Mouse (Mus musculus): ENCODE results near the gene Olfr1369-ps1.
"Not testable (repeated sequence)": the region's sequence is repeated elsewhere in the genome, so short reads cannot be mapped to it uniquely, and the experiment has no call there.

Gene Olfr1369-ps1

DNA sequence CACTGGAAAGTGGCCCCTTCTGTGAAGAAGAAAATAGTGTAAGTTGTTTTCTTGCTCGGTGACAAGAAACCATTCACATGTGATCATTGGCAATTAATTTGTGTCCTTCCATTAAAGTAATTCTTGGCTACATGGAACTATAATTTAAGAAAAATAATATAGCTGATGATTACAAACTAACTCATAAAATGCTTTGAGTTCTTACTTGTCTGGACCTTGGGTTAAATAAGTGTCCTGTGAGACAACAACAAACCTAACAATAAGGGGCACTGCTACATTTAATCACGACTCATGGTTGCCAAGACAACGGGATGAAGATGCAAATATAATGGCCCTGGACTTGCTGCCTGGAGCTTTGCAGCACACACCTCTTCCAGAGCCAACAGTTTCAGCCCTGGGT is at the start of gene Olfr1369-ps1:
Gene Olfr1369-ps1 (plus strand): TSS at position 301 of the 400 bp plus-strand sequence.
- not testable (repeated sequence) for DNase-seq (ENCODE audit: low spot score in 2 of 2)

DNA sequence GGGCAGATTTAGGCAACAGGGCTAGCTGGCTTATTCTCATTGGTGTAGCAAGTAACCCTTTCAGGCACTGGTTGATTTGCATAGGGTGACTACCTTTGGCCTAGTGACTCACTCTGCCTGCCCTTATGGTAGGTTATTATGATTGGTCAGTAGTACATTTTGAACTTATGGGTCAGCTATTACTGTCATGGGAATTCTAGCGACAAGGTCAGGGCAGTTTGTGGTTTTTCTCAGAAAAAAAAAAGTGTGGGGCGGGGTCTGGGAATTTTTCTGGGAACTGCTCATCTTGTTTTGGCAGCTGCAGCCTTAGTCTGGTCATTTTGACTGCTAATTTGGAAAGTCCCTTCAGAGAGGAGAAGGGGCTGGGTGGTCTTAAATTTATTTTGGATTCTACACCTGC is 45.3 kb upstream of the Olfr1369-ps1 start:
- DNase-seq (ENCODE audit: low spot score in 2 of 2): no peak

DNA sequence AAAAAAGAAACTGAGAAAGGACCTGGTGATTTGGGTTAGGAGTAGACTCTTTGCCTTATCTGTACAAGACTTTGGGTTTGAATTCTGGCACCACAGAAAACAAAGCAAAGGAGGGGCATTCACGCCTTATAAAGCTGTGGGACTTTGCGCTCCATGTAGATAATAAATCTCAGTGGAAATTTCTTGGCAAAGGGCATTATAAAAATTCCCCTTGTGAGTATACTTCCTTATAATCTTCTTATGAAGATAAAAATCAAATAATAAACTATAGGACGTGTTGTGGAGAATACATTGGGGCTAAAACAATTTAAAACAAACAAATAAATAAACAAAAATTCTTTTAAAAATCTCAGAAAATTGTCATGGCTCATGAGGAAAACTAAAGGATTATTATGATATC is 36.4 kb upstream of the Olfr1369-ps1 start, which contains the start of gene Olfr1370:
Gene Olfr1370 (minus strand): TSS at position 101 of the 400 bp plus-strand sequence.
- no peak for DNase-seq (ENCODE audit: low spot score in 2 of 2)

DNA sequence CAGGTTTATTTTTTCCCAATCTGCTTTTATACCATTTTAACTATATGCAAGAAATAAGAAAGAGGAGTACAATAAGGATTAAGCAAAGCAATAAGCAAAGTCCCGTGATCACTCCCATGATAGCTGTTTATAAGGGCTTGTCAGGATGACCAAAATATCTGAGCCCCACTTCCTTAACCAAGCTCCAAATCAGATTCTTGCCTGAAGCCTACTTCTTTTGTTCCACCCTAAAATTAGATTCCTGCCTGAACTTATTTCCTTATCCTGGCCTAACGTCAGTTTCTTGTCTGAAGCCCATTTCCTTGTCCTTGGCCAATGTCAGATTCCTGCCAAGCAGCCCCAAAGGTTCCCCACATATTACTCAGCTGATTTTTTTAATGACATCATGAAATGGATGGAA is 28.6 kb upstream of the Olfr1369-ps1 start:
- DNase-seq (ENCODE audit: low spot score in 2 of 2): no peak

DNA sequence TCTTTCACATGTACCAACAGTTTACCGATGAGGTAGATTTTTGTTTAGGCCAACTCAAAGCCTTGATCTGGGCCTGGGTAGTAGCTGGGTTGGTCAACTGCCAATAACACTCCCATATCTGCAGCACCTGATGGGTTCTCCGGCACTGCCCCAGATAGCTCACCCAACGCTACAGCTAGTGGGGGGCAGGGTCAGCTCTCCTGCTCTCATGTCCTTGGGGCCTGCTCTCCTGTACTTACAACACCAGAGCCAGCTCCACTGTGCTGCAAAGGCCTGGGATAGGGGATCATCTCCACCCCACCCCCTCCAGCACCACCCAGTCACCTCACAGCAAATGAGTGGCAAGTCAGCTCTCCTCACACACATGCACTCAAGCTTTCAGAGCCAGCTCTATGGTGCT is 1.5 kb upstream of the Olfr1369-ps1 start:
- DNase-seq (ENCODE audit: low spot score in 2 of 2): no peak

DNA sequence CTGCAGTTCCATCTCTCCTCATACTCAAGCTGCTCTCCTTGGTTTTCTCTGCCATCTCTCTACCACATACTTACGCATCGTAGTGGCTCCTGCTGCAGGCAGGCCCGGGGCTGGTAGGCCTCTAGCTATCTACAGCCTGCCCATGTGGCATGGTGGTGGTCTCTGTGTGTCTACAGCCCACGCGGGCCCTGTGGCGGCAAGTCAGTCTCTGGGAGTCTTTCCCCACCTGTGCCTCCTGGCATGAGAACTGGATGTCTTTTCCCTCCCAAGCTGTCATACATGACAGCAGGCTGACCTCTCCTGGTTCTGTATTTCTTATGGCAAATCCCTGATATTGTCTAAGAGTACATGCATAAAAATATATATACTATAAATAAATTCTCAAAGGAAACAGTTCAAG is 842 bp upstream of the Olfr1369-ps1 start:
- no peak for DNase-seq (ENCODE audit: low spot score in 2 of 2)

DNA sequence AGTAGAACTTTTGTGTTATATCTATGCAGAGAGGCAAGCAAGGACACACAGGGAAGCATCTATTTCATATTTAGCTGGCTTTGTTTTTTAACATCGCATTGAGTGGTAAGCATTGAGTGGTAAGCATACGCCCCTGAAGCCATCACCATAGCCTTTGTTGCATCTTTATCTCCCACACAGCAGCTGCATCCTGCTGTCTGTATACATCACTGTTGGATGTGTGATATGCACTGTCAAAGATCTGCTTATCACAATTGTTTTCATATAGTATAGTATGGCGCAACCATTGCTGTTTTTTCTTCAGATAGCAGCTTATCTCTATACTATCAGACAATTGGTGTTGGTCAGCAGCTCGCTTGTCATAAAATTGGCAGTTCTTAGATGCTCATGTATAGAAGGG is 2.8 kb downstream of the Olfr1369-ps1 start:
- DNase-seq (ENCODE audit: low spot score in 2 of 2): no peak

DNA sequence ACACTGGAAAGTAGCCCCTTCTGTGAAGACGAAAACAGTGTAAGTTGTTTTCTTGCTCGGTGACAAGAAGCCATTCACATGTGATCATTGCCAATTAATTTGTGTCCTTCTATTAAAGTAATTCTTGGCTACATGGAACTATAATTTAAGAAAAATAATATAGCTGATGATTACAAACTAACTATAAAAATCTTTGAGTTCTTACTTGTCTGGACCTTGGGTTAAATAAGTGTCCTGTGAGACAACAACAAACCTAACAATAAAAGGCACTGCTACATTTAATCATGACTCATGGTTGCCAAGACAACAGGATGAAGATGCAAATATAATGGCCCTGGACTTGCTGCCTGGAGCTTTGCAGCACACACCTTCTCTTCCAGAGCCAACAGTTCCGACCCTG is 18.1 kb downstream of the Olfr1369-ps1 start, which contains the start of gene Olfr263:
Gene Olfr263 (plus strand): TSS at position 301 of the 400 bp plus-strand sequence.
- not testable (repeated sequence) for DNase-seq (ENCODE audit: low spot score in 2 of 2)

DNA sequence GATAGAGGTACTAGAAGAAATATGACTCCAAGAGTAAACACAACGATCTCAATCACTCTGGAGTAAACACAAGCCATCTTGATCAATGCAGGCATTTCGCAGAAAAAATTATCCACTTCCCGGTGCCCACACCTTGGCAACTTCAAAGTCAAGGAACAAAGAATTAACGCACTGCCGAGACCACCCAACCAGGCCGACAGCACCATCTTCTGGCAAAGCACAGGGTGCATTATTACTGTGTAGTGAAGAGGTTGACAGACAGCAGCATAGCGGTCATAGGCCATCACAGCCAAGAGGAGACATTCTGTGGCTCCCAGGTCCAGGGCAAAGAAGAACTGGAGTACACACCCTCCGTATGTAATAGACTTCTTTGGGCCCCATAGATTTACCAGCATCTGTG is 31.1 kb downstream of the Olfr1369-ps1 start:
- DNase-seq (ENCODE audit: low spot score in 2 of 2): no peak

DNA sequence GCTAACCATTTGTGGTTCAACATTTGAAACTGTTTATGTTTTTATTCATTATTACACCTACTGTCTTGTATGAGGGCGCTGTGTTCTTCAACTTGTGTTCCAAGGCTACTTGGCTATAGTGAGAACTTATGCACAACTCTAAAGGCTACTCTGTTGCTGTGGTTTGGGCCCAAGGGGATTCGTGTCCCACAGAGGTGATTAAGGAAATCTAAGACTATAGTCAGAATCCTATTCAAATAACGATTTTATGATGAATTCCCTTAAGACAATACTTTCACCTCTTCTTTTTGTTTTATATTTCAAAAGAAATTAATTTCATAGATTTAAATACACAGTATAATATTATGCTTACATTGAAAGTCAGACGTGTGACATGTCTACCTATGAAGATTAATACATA is 34.5 kb downstream of the Olfr1369-ps1 start, which contains the start of gene Olfr1368:
Gene Olfr1368 (minus strand): TSS at position 101 of the 400 bp plus-strand sequence.
- no peak for DNase-seq (ENCODE audit: low spot score in 2 of 2)

DNA sequence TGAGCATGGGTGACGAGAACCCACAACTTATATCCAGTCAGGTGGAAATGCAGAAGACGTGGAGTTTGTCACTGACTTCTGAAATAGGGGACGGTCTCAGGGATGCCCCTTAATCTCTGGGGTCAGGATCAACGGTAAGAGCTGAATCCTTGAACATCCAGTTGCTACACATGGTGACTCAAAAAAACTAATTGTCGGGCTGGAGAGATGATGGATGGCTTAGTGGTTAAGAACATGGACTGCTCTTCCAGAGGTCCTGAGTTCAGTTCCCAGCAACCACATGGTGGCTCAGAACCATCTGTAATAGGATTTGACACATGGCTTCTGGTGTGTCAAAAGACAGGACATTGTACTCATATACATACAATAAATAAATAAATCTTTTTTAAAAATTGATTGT is 44.6 kb downstream of the Olfr1369-ps1 start:
- no peak for DNase-seq (ENCODE audit: low spot score in 2 of 2)

DNA sequence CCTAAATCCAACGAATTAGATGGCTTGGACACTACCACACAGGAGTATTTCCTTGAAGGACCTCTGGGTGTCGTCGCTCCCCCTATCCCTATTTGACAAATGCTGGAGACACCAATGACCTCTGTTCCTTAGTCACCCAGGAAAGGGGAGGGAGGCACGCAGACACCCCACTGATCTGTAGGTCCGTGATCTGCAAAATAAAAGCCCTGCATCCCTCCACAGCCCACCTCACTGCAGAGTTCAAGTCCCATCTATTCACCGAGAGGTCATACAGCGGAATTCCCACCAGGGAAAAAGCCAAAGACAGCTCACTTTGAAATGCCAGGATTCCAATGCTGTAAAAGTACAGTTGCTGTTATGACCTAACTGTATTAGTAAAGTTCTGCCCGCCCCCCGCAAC is 46.8 kb downstream of the Olfr1369-ps1 start:
- no peak for DNase-seq (ENCODE audit: low spot score in 2 of 2)

DNA sequence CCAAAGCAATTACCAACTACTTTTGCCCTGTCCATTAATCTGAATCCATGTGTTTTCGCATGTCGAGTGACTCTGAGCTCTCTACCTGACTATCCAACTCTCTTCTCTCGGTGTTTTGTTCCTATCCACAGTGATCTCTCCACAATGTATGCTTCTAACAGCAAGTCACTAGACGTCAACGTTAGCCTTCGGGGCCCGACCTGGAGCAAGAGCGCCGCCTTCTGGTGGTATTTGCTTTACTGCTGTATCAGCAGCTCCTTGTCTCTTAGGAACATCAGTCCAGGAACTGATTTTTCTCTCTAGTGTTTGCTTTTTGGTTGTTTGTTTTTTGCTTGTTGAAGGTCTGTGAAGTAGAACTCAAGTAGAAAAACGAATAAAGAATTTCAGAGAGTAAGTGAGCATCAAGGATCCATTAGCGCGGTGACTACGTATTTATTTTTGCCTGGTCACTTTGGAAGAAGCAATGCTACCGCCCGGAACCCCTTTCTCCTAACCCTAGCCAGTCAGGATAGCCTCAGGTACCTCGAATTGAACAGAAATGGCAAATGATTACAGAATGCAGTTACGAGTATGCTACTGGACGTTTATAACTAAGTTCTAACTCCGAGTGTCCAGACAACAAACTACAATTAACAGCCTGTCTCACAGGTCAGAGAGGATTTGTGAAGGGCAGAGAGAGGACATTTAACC is 47.6 kb downstream of the Olfr1369-ps1 start:
- DNase-seq (ENCODE audit: low spot score in 2 of 2): peak in 1 of 2 experiments; percentile 88

DNA sequence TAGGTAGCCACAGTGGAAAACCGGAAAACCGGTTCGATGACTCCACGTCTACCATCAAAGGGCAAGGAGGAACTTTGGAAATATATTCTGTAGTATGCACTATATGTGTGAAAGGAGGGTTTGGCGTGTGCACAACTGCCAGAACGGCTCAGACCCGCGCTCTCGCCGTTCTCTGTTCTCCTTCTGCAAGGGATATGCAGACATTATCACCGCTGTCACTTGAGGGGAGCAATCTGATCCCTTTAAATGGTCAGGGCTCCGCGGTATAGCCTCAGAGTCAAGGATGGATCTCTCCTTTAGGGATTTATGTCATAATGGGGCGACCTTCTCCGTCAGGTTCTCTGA is 48.2 kb downstream of the Olfr1369-ps1 start:
- DNase-seq (ENCODE audit: low spot score in 2 of 2): no peak

DNA sequence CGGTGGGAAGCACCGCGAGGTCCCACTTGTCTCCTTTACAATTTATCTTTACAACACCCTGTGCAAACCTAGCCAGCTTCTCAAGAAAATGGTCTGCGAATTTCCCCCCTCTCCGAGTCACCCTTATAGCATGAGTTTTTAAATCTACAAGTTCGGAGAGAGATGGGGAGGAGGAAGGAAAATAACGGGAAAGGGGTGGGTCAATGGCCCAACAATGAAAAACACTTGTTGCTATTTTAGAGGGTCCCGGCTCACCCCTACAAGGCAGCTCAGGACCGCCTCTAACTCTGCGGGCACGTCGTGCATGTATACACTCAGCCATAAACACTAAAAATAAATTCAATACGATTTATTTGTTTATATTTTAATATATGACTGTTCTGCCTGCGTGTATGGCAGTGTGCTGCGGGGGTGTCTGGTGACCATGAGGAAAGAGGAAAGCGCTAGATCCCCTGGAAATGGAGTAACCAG is 48.8 kb downstream of the Olfr1369-ps1 start:
- DNase-seq (ENCODE audit: low spot score in 2 of 2): no peak

DNA sequence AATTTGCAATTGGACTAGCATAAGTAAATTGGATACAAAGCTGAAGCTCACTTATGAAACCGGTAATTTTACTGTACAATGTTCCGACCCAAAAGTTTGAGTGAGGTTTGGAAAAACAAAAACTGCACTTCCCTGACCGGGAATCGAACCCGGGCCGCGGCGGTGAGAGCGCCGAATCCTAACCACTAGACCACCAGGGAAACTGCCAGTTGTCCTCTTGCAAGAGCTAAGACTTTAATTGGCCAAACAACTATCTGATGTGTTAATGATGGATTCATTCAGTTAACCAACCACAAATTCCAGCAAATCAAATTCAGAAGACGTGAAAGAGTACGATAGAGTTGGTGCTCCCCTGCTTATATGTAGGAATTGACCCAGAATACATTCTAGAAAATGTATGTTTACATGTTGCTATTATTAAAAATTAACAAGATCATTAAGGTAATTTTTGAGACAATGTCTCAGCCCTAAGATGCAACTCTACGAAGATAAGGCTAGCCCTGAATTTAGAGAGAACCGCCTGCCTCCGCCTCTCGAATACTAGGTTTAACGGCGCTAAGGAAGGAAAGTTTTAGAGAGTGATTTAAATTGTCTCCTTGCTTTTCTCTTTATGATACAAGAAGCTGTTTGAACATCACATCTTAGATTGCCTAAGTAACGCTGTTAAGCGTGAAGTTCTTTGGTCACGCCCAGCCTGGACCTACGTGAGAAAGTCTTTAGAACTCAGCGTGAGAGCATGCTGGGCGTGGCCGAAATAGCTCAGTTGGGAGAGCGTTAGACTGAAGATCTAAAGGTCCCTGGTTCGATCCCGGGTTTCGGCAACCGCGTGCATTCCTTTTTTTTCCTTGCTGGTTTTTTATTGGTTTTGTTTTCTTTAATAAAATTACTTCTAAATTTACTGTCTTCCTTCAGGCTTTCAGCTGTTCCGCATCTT is 49.6 kb downstream of the Olfr1369-ps1 start:
- DNase-seq (ENCODE audit: low spot score in 2 of 2): peak; percentile 91 to 92

DNA sequence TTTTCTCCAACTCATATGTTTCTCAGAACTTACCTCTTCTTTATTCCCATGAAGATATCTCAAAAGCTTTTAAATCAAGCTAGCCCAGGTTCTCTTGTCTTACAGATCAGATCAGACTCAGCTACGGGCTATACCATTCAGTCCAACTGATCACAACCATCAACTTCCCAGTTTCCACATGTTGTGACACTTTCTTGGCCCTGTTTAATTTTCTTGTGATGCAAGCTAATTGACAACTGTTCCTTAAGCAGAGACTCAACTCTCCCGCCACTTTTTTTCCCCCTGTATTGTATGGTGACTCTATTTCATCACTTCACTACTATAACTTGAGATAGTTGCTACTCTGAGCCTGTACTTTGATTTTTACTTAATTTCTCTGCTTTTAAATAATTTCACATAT is 50.3 kb downstream of the Olfr1369-ps1 start:
- DNase-seq (ENCODE audit: low spot score in 2 of 2): no peak

DNA sequence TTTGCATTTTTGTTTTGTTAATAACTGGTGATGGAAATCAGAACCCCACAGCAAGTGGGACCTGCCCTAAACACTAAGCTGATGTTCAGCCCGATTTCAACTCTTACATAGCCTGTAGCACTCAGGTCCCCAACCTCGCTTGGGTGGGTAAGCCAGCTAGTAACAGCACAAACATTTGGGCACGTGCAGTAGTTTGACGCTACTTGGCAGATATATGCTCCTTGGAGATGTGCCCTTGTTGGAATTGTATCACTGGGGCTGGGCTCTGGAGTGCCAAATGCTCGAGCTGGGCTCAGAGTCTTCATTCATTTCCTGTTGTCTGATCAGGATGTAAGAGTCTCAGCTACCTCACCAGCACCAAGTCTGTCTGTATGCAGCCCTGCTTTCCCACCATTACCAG is 51.3 kb downstream of the Olfr1369-ps1 start:
- no peak for DNase-seq (ENCODE audit: low spot score in 2 of 2)

DNA sequence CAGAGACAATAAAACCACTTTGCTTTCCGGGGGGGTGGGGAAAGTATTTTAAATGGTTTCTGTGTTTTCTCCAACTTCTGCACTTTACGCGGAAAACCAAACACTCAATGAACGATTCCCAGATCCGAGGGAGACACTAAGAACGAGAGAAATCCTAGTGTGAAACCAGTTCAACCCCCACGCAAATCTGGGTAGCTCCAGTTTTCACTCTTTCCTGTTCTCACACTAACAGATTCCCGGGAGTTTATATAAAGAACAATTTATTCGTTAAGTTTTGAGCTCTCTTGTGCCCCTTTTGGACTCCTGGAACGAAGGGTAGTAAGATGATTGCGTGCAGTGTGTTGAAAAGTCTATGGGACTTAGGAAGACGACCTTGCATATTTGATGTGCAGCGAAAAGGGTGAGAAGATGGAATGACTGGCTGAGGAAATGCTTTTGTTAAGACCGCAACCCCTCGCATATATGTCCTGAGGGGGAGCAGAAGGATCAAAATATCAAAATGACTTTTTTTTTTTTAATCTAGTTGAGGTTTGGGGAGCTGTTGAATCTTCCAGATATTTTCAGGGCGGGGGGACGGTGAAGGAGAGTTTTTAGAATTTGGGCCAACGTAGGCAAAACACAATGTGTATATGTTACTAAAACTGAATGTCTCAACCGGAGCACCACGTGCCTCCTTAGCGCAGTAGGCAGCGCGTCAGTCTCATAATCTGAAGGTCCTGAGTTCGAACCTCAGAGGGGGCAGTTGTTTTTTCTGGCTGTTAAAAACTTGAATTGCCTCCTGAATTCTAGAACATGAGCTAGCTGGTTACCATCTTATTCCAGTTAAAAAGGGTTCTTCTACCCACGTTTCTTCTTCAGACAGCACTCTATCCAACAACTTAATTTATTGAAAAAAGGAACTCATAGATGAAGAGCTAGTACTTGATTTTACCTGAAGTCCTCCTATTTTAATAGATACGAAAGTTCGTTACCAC is 55.9 kb downstream of the Olfr1369-ps1 start:
- DNase-seq (ENCODE audit: low spot score in 2 of 2): peak in 1 of 2 experiments; percentile 72

DNA sequence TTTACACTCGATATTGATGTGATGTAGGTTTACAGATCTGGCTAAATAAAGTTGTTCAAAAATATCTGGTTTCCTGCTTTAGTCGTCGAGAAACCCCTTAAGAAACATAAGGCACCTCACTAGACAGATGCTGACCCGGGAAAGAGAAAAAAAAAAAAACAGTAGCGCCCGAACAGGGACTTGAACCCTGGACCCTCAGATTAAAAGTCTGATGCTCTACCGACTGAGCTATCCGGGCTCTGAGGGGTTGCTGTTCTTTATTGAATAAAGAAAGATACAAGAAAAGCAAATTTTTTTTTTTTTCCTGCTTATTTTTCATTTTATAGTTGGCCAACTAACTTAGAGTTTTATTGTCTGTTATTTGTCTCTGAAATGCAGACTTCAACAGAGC is 56.6 kb downstream of the Olfr1369-ps1 start:
- no peak for DNase-seq (ENCODE audit: low spot score in 2 of 2)

DNA sequence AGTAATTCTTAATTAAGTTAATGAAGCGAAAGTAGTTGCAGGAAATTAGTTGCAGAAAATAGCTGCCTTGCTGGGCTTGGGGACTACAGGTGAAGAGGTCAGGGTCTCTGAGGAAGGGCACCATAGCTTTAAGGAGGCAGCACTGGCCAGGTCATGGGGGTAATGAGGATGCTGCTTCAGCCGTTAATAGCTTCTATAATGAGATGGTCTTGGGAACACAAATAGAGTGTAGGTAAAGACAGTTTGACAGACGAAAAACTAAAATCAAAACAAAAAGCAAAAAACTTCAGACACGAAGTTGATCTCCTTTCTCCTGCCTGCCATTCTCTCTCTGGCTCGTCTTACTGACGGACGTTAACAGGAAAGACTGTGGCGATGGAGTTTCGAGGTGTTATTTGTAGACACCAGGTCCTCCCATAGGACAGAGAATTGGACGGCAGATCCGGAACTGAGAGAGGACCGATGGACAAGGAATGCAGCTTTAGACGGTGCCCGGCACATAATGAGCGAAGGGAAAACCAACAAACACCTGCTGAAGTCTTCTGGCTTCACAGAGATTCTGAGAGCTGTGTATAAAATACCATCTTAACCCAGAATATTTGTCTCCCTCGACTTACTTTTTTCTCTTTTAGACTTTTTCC is 57.2 kb downstream of the Olfr1369-ps1 start:
- no peak for DNase-seq (ENCODE audit: low spot score in 2 of 2)

All from urinary bladder, postnatal 36 days (tissue).